ENCODE assay signal across 8 mouse cellular contexts in the genomic region with DNA sequence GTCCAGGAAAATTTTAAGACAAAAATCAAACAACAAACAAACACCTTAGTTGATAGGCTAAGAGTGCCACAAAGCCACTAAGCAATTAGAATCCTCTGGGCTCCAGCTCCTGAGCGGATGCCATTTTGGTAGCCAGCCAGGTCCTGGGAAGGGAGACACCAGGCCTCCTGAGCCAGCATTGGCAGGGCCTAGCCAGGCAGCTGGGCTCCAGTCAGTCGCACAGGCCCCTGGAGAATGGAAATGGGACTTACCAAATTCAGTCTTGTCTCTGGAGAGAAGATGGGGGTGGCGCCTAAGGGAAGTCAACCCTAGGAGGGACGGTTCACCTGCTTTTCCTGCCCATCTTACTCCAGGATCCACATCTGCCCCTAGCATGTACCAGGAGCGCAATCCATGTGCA. TPM values are rescaled to one million over a fixed set of nuclear protein-coding genes. Genes with fewer than 3 reads are reported as not detected.
DNase-seq lines count a peak whose midpoint lies in the region; ATAC-seq lines count a peak whose summit lies in the region.

No protein-coding gene starts in this region.

- 73% methylated on average over 5 of the region's 5 CpGs for WGBS in forebrain, embryonic 15.5 days
- WGBS in forebrain, embryonic 10.5 days: 89% methylated on average over 5 of the region's 5 CpGs

- H3K4me3 ChIP-seq in forebrain, embryonic 15.5 days: no peak overlapping the region
- H3K4me3 ChIP-seq in forebrain, embryonic 10.5 days: no peak overlapping the region

- no peak overlapping the region for H3K4me2 ChIP-seq in forebrain, embryonic 15.5 days (replicated peaks)

- peak; percentile 78 for ATAC-seq in forebrain, embryonic 15.5 days (replicated peaks)
- no peak for ATAC-seq in erythroid progenitor cell, adult 5-6 weeks (replicated peaks; ENCODE audit: low FRiP score, poor library complexity, severe bottlenecking)

- intact Hi-C loops in gastrocnemius, postnatal 36 days (cut with DNase I): no loop called here
- intact Hi-C loops in left cerebral cortex, postnatal 25 days (cut with DNase I): no loop called here

- H3K4me1 ChIP-seq in forebrain, embryonic 15.5 days: peaks cover 12% of the 10 kb centered on the region
- peaks cover 12% of the 10 kb centered on the region for H3K4me1 ChIP-seq in forebrain, embryonic 10.5 days

- no peaks in the 10 kb centered on the region for H3K9me3 ChIP-seq in forebrain, embryonic 15.5 days
- H3K9me3 ChIP-seq in forebrain, embryonic 10.5 days: peaks cover 3% of the 10 kb centered on the region; the same call in 1 of the 2 replicates

- 0 out of 2 replicates have a peak overlapping the region, but pooled peaks have one; percentile 20 for H3K27ac ChIP-seq in forebrain, embryonic 15.5 days (replicated peaks)
- H3K27ac ChIP-seq in forebrain, embryonic 10.5 days: no peak overlapping the region

- DNase-seq in forebrain, embryonic 10.5 days (ENCODE audit: extremely low spot score, low spot score): no peak
- DNase-seq in ovary, postnatal 36 days (ENCODE audit: low spot score): peak; percentile 40
- no peak for DNase-seq in ovary, postnatal 10 days (ENCODE audit: low spot score)
- peak; percentile 66 to 81 for DNase-seq in gastrocnemius, postnatal 36 days
- DNase-seq in left cerebral cortex, postnatal 25 days (ENCODE audit: low spot score in 2 of 2): peak; percentile 32 to 40
- no peak for DNase-seq in embryo, embryonic 11 days

- no peaks in the 10 kb centered on the region for H3K27me3 ChIP-seq in forebrain, embryonic 15.5 days
- no peaks in the 10 kb centered on the region for H3K27me3 ChIP-seq in forebrain, embryonic 10.5 days (ENCODE audit: poor library complexity, severe bottlenecking)

- no peaks in the 10 kb centered on the region for H3K36me3 ChIP-seq in forebrain, embryonic 15.5 days
- no peaks in the 10 kb centered on the region for H3K36me3 ChIP-seq in forebrain, embryonic 10.5 days (replicated peaks)

- no peak overlapping the region for H3K9ac ChIP-seq in forebrain, embryonic 15.5 days (replicated peaks)

RNA-seq across cellular contexts. Expression of gene Fam43a, which starts 54.3 kb away (rescaled TPM):
- 9.9 and 10.7 TPM in 2 replicates for polyA plus RNA-seq in forebrain, embryonic 15.5 days (2015; fragmentation: Nextera tagmentation; extraction: Ambion mirVana)
- 13.8 and 14.7 TPM in 2 replicates for polyA plus RNA-seq in forebrain, embryonic 10.5 days (2016; fragmentation: Nextera tagmentation; extraction: Ambion mirVana)
- 1 to 10 TPM; 5.4 to 6.3 TPM for total RNA-seq in gastrocnemius, postnatal 36 days (2021)
- total RNA-seq in left cerebral cortex, postnatal 25 days (2021): 10 to 100 TPM; 11.8 to 14.2 TPM
- total RNA-seq in erythroid progenitor cell, adult 5-6 weeks (2015; ENCODE audit: low replicate concordance): 1.7 and 6.1 TPM in 2 replicates
- total RNA-seq in erythroid progenitor cell, adult 5-6 weeks (2017; ENCODE audit: low replicate concordance): 2.1 and 2.2 TPM in 2 replicates

Comparison
In these comparisons a context has a peak if more than half of its experiments do, and no peak if none do; other contexts are left out.
1. DNase-seq: peak in ovary, postnatal 36 days (single experiment), gastrocnemius, postnatal 36 days (2 of 2) and left cerebral cortex, postnatal 25 days (2 of 2); none in forebrain, embryonic 10.5 days (single experiment), ovary, postnatal 10 days (single experiment) and embryo, embryonic 11 days (single experiment).